Mouse (Mus musculus): Measurements from ENCODE around the gene Mfsd6l.

DNA sequence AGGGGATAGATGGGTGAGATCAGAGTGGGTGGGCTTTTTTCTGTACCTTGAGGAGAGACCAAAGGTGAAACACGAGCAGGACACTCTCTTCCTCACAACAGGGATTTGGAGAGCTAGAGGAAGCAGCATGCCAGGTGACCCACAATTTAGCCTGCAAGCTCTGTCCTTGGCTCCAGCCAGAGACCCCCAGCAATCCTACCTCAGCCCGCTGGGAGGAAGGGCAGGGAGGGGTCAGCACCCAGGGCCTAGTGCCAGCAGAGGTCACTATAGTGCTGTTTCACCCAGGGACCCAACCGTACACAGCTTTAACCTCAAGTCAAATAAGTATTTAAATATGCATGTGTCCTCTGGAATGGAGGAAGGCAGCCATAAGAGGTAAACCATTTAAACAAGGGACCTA, 29.9 kb downstream of the Mfsd6l start:
- TF ChIP-seq POLR2A (IDR thresholded peaks at IDR 0.05; ENCODE audit: borderline replicate concordance, insufficient read depth, low read length): no peak
- TF ChIP-seq CTCF (IDR thresholded peaks at IDR 0.05; ENCODE audit: borderline replicate concordance, insufficient read depth, low read depth, low read length): no peak
